Mouse (Mus musculus) embryonic facial prominence, embryonic 11.5 days (tissue): ENCODE results near the gene Fgd6. TPM values are rescaled to one million over a fixed set of nuclear protein-coding genes. Genes with fewer than 3 reads are reported as not detected.

Experiments used
- ATAC-seq: fragments of 200-750 bp; cut with Nextera tagmentation; replicated peaks from 2 replicates; pipeline ENCODE4 v1.8.0; 2017; ENCODE audit warnings: low read depth; ENCODE audit not compliant: insufficient number of reproducible peaks, low FRiP score, low TSS enrichment
- DNase-seq: peaks from one replicate; pipeline ENCODE4 v3.0.0-alpha.2; 2015; ENCODE audit warnings: low spot score
- H3K27ac ChIP-seq: fragments of 300-500 bp; sonication (generic); replicated peaks from 2 replicates; pipeline ENCODE4 v1.5.1; 2014; ENCODE audit warnings: mild to moderate bottlenecking, low read depth, low read length, control low read depth
- H3K27me3 ChIP-seq: fragments of 300-500 bp; sonication (generic); 2 replicates; pipeline ENCODE4 v1.6.1; 2014; ENCODE audit warnings: mild to moderate bottlenecking, low read length, moderate library complexity, mixed read lengths; ENCODE audit not compliant: control insufficient read depth, insufficient read depth
- H3K36me3 ChIP-seq: fragments of 300-500 bp; sonication (generic); replicated peaks from 2 replicates; pipeline ENCODE4 v1.6.1; 2014; ENCODE audit warnings: low read depth, mild to moderate bottlenecking, low read length, moderate library complexity, mixed read lengths; ENCODE audit not compliant: control insufficient read depth, insufficient read depth
- H3K4me1 ChIP-seq: fragments of 300-500 bp; sonication (generic); 2 replicates; pipeline ENCODE4 v1.6.1; 2014; ENCODE audit warnings: low read length, mixed read lengths; ENCODE audit not compliant: control insufficient read depth, insufficient read depth
- H3K4me2 ChIP-seq: fragments of 300-500 bp; sonication (generic); 2 replicates; pipeline ENCODE4 v1.6.1; 2014; ENCODE audit warnings: low read depth, mild to moderate bottlenecking, control low read depth, low read length, moderate library complexity
- H3K4me3 ChIP-seq: fragments of 300-500 bp; sonication (generic); 2 replicates; pipeline ENCODE4 v1.5.1; 2014; ENCODE audit warnings: low read depth, low read length, control low read depth
- H3K9ac ChIP-seq: fragments of 300-500 bp; sonication (generic); replicated peaks from 2 replicates; pipeline ENCODE4 v1.6.1; 2014; ENCODE audit warnings: mild to moderate bottlenecking, control low read depth, low read length
- H3K9me3 ChIP-seq: fragments of 300-500 bp; sonication (generic); replicated peaks from 2 replicates; pipeline ENCODE4 v1.6.1; 2016; ENCODE audit warnings: mild to moderate bottlenecking, low read length, inconsistent platforms, mixed read lengths; ENCODE audit not compliant: control insufficient read depth
- WGBS: fragments of 180-500 bp; shearing (Covaris S2); extraction: QIAGEN DNeasy Blood & Tissue Kit; methylation state at CpG from one replicate; pipeline ENCODE4 v1.1.7; 2014; 5-methylcytosine and 5-hydroxymethylcytosine counted together
- polyA plus RNA-seq: library from polyadenylated mRNA; unstranded; fragments of >200 nt; fragmentation: Nextera tagmentation; extraction: Ambion mirVana; gene quantifications from 2 replicates; pipeline ENCODE4 v1.2.1, GENCODE M21; 2014

The Fgd6 gene
- polyA plus RNA-seq, 1 experiment from 2014 or later, result 4.4 TPM

- H3K36me3 ChIP-seq, result peaks cover under 1% of the 10 kb centered on the region
- H3K27me3 ChIP-seq, result no peaks in the 10 kb centered on the region
- H3K4me2 ChIP-seq, result no peak overlapping the region
- H3K4me3 ChIP-seq, result no peak overlapping the region
- ATAC-seq (no peak), DNase-seq (no peak)
- no peak overlapping the region for H3K9ac ChIP-seq
- WGBS, result 85% methylated on average over 5 of the region's 5 CpGs
- no peaks in the 10 kb centered on the region for H3K9me3 ChIP-seq
- H3K4me1 ChIP-seq, result no peaks in the 10 kb centered on the region
- no peak overlapping the region for H3K27ac ChIP-seq
Measured at GRCm38 (mm10) chr10:94164104-94164845, 128.5 kb downstream of the Fgd6 start.

GRCm38 (mm10) chr10:94165426-94165825 lies 129.6 kb downstream of the Fgd6 start:
- H3K4me2 ChIP-seq, result no peak overlapping the region
- H3K9me3 ChIP-seq, result no peaks in the 10 kb centered on the region
- no peaks in the 10 kb centered on the region for H3K4me1 ChIP-seq
- H3K36me3 ChIP-seq, result peaks cover 9% of the 10 kb centered on the region
- H3K4me3 ChIP-seq, result no peak overlapping the region
- no peak for DNase-seq
- WGBS, result 94% methylated on average over 16 of the region's 16 CpGs
- H3K9ac ChIP-seq, result no peak overlapping the region
- no peak overlapping the region for H3K27ac ChIP-seq
- no peak for ATAC-seq
- H3K27me3 ChIP-seq, result no peaks in the 10 kb centered on the region

GRCm38 (mm10) chr10:94167051-94167750 lies 131.4 kb downstream of the Fgd6 start:
- Histone ChIP-seq H3K36me3 (peaks cover 9% of the 10 kb centered on the region), H3K4me3 (no peak overlapping the region), H3K27ac (no peak overlapping the region), H3K9ac (no peak overlapping the region), H3K4me1 (no peaks in the 10 kb centered on the region), H3K9me3 (no peaks in the 10 kb centered on the region), H3K4me2 (no peak overlapping the region), H3K27me3 (no peaks in the 10 kb centered on the region)
- no peak for ATAC-seq
- DNase-seq, result no peak
- WGBS, result 94% methylated on average over 11 of the region's 11 CpGs

GRCm38 (mm10) chr10:94171440-94172130 lies 135.8 kb downstream of the Fgd6 start:
- ATAC-seq, result no peak

GRCm38 (mm10) chr10:94172137-94172536 lies 136.3 kb downstream of the Fgd6 start:
- Histone ChIP-seq H3K4me3 (no peak overlapping the region), H3K36me3 (peaks cover 9% of the 10 kb centered on the region), H3K9me3 (no peaks in the 10 kb centered on the region), H3K9ac (no peak overlapping the region), H3K27ac (no peak overlapping the region), H3K27me3 (no peaks in the 10 kb centered on the region), H3K4me2 (no peak overlapping the region), H3K4me1 (no peaks in the 10 kb centered on the region)
- ATAC-seq (no peak), DNase-seq (no peak)
- WGBS, result 71% methylated on average over 11 of the region's 11 CpGs

More at GRCm38 (mm10) chr10:94171440-94172130, 135.8 kb downstream of the Fgd6 start:
- H3K9me3 ChIP-seq, result no peaks in the 10 kb centered on the region
- H3K9ac ChIP-seq, result no peak overlapping the region
- DNase-seq, result no peak
- WGBS, result 60% methylated on average over 12 of the region's 12 CpGs
- no peaks in the 10 kb centered on the region for H3K27me3 ChIP-seq
- no peak overlapping the region for H3K27ac ChIP-seq
- H3K4me2 ChIP-seq, result no peak overlapping the region
- H3K4me3 ChIP-seq, result no peak overlapping the region
- H3K4me1 ChIP-seq, result no peaks in the 10 kb centered on the region
- peaks cover 9% of the 10 kb centered on the region for H3K36me3 ChIP-seq

DNA sequence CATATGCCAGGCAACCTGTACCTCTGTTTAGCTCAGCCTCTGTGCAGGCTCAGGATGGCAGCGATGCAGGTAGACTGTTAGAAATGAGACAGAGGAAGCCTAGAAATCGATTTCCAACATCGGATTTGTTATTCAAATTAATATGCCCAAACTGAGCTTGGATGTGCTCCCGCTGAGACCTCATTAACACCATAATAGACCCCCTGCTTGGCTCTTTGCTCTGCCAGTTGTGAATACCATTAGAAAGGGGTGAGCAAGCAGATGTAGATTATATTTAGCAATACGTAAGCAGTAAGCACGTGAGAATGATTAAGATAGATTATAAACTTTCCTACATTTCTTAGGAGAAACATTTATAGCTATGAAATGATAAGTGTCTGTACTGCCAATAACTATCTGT lies 136.9 kb downstream of the Fgd6 start:
- Histone ChIP-seq H3K27ac (no peak overlapping the region), H3K4me1 (no peaks in the 10 kb centered on the region), H3K9ac (no peak overlapping the region), H3K9me3 (no peaks in the 10 kb centered on the region), H3K4me3 (no peak overlapping the region), H3K27me3 (no peaks in the 10 kb centered on the region), H3K36me3 (peaks cover 9% of the 10 kb centered on the region), H3K4me2 (no peak overlapping the region)
- no peak for ATAC-seq
- no peak for DNase-seq
- 62% methylated on average over 6 of the region's 6 CpGs for WGBS

GRCm38 (mm10) chr10:94174652-94175051 lies 138.9 kb downstream of the Fgd6 start:
- WGBS, result 82% methylated on average over 7 of the region's 7 CpGs
- Histone ChIP-seq H3K4me1 (no peaks in the 10 kb centered on the region), H3K9me3 (no peaks in the 10 kb centered on the region), H3K27me3 (no peaks in the 10 kb centered on the region), H3K36me3 (peaks cover 6% of the 10 kb centered on the region), H3K4me3 (no peak overlapping the region), H3K4me2 (no peak overlapping the region), H3K9ac (no peak overlapping the region), H3K27ac (no peak overlapping the region)
- no peak for DNase-seq
- no peak for ATAC-seq

DNA sequence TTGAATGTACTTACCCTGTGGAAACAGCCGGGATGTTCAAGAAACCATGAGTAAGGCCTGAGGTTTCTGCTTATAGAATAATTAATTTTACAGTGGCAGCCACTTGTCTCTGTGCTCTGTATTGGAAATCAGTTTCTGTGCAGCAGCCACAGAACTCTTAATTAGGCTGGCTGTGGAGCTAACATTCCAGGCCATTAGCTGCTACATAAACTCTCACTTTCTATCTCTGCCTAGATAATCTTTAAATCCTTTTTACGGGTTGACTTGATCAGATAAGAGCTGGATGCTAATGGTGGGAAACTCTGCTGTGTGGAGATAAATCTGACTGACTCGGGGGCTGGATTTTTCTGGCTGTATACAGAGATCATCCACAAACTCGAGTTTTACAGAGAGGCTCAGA lies 147.4 kb downstream of the Fgd6 start:
- H3K27ac ChIP-seq, result no peak overlapping the region
- ATAC-seq, result no peak
- H3K4me2 ChIP-seq, result no peak overlapping the region
- 0 out of 2 replicates have a peak, but pooled peaks cover 2% of the 10 kb centered on the region for H3K36me3 ChIP-seq
- DNase-seq, result no peak
- no peaks in the 10 kb centered on the region for H3K9me3 ChIP-seq
- no peak overlapping the region for H3K9ac ChIP-seq
- H3K4me1 ChIP-seq, result no peaks in the 10 kb centered on the region
- H3K27me3 ChIP-seq, result no peaks in the 10 kb centered on the region
- no peak overlapping the region for H3K4me3 ChIP-seq
- WGBS, result 69% methylated on average over 4 of the region's 4 CpGs
